Mouse (Mus musculus) forebrain, embryonic 12.5 days (tissue): ENCODE results near the gene 2210017I01Rik. TPM values are rescaled to one million over a fixed set of nuclear protein-coding genes. Genes with fewer than 3 reads are reported as not detected.

Source experiments
- ATAC-seq: fragments of 200-750 bp; cut with Nextera tagmentation; 2 replicates; pipeline ENCODE4 v1.8.0; 2017; ENCODE audit warnings: moderate TSS enrichment; ENCODE audit not compliant: low FRiP score
- H3K27ac ChIP-seq: fragments of 300-500 bp; sonication (generic); 2 replicates; pipeline ENCODE4 v1.5.1; 2016; ENCODE audit warnings: mild to moderate bottlenecking
- H3K27me3 ChIP-seq: fragments of 300-500 bp; sonication (generic); 2 replicates; pipeline ENCODE4 v1.6.1; 2016; ENCODE audit warnings: mild to moderate bottlenecking
- H3K36me3 ChIP-seq: fragments of 300-500 bp; sonication (generic); replicated peaks from 2 replicates; pipeline ENCODE4 v1.6.1; 2016; ENCODE audit warnings: mild to moderate bottlenecking
- H3K4me1 ChIP-seq: fragments of 300-500 bp; sonication (generic); 2 replicates; pipeline ENCODE4 v1.6.1; 2016
- H3K4me2 ChIP-seq: fragments of 300-500 bp; sonication (generic); 2 replicates; pipeline ENCODE4 v1.6.1; 2016; ENCODE audit warnings: mild to moderate bottlenecking, moderate library complexity
- H3K4me3 ChIP-seq: fragments of 300-500 bp; sonication (generic); replicated peaks from 2 replicates; pipeline ENCODE4 v1.5.1; 2016; ENCODE audit warnings: mild to moderate bottlenecking
- H3K9ac ChIP-seq: fragments of 300-500 bp; sonication (generic); 2 replicates; pipeline ENCODE4 v1.6.1; 2016; ENCODE audit warnings: mild to moderate bottlenecking
- H3K9me3 ChIP-seq: fragments of 300-500 bp; sonication (generic); 2 replicates; pipeline ENCODE4 v1.6.1; 2016
- WGBS: fragments of 180-500 bp; shearing (Covaris S2); methylation state at CpG from one replicate; pipeline ENCODE4 v1.1.7; 2016; 5-methylcytosine and 5-hydroxymethylcytosine counted together
- polyA plus RNA-seq: library from polyadenylated mRNA; unstranded; fragments of >200 nt; fragmentation: Nextera tagmentation; extraction: Ambion mirVana; gene quantifications from 2 replicates; pipeline ENCODE4 v1.2.1, GENCODE M21; 2016

The 2210017I01Rik gene
- polyA plus RNA-seq, 1 experiment from 2014 or later, result not detected

DNA sequence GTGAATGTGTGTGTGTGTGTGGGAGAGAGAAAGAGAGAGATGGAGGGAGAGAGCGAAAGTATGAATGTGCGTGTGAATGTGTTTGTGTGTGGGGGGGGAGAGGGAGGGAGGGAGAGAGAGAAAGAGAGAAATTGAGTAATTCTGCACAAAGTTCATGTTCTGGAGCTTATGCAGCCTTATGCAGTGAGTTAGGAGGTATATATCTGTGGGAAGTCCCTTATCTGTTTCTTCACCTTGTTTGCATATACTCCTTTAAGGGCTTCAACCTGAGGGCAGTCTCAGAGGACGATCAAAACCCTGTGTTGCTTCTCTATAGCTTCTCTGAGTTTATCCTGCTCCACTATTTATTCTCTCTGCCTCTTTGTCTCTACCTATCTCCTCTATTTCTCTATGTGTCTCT is 20.1 kb downstream of the 2210017I01Rik start:
- WGBS, result 92% methylated on average over 3 of the region's 3 CpGs
- ATAC-seq, result no peak
- no peaks in the 10 kb centered on the region for H3K4me1 ChIP-seq
- H3K27ac ChIP-seq, result no peak overlapping the region
- no peaks in the 10 kb centered on the region for H3K27me3 ChIP-seq
- no peak overlapping the region for H3K9ac ChIP-seq
- no peak overlapping the region for H3K4me3 ChIP-seq
- no peaks in the 10 kb centered on the region for H3K36me3 ChIP-seq
- no peak overlapping the region for H3K4me2 ChIP-seq
- no peaks in the 10 kb centered on the region for H3K9me3 ChIP-seq

DNA sequence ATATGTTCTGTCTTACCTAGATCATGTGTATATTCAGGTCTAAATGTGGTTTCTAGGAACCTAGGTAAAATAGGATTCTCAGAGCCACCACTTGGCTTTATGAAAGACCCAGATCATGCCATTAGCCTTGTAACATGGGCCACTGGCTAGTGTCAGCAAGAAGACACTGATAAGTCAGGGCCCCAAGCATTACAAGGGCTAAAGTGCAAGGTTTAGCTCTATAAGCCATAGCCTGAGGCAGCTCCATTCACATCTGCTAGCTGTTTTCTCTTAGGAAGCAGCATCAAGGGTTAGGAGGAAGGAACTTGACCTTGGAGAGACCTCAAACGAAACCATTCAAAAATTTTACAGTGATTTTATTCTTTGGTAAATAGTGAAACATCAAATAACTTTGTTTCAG is 22.2 kb downstream of the 2210017I01Rik start:
- Histone ChIP-seq H3K36me3 (no peaks in the 10 kb centered on the region), H3K4me1 (no peaks in the 10 kb centered on the region), H3K9me3 (no peaks in the 10 kb centered on the region), H3K27me3 (no peaks in the 10 kb centered on the region), H3K27ac (no peak overlapping the region), H3K9ac (no peak overlapping the region), H3K4me2 (no peak overlapping the region), H3K4me3 (no peak overlapping the region)
- WGBS, result 77% methylated on average over 1 of the region's 1 CpGs
- ATAC-seq, result no peak

DNA sequence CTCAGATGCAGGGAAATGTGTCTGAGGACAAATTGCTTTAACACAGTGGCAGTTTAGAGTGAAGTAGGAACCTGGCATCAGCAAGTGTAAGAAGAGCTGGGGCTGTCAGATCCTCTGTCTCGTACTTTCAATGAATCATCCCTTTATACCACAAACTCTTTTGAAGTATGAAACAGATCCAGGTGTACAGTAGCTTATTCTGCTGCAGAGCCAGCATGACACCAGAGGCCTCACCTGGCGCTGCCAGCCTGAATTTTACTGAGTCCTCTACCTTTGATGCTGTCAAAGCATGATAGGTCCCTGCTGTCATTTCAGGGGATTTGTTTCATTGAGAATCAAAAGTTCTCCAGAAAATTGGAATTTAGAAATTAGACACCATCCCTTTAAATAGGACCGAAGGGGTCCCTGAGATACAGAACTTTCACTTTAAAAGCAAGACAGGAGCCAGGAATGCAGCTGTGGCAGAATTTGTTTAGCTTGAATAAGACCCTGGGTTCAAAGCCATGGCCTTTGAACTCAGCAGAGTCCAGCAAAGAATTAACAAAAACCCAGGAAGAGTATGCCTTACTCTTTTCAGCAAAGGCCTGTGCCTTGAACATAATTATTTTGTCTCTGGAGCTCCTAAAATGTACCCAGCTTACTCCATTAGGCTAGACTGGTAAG is 24.0 kb downstream of the 2210017I01Rik start:
- ATAC-seq, result no peak
- Histone ChIP-seq H3K4me1 (no peaks in the 10 kb centered on the region), H3K27me3 (no peaks in the 10 kb centered on the region), H3K9ac (no peak overlapping the region), H3K9me3 (no peaks in the 10 kb centered on the region), H3K27ac (no peak overlapping the region), H3K4me3 (no peak overlapping the region), H3K4me2 (no peak overlapping the region), H3K36me3 (no peaks in the 10 kb centered on the region)
- 51% methylated on average over 3 of the region's 3 CpGs for WGBS

DNA sequence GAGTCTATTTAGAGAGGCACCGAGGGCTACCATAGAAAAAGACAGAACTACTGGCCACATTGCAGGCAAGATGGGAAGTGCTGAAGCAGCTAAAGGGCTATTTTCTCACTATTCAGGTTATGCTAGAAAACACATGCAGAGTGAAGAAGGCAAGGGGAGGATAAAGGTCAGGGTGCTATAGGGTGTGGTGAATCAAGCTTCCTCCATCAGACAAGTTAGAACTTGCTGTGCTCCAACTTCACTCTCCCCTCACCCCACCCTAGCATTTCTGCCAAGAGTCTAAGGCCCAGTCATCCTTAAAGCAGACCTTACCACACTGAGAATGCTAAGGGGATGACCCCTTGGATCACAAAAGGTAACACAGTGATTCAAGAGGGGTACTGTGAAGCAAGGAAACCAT is 27.8 kb downstream of the 2210017I01Rik start:
- no peak for ATAC-seq
- 59% methylated on average over 1 of the region's 1 CpGs for WGBS
- no peaks in the 10 kb centered on the region for H3K27me3 ChIP-seq

DNA sequence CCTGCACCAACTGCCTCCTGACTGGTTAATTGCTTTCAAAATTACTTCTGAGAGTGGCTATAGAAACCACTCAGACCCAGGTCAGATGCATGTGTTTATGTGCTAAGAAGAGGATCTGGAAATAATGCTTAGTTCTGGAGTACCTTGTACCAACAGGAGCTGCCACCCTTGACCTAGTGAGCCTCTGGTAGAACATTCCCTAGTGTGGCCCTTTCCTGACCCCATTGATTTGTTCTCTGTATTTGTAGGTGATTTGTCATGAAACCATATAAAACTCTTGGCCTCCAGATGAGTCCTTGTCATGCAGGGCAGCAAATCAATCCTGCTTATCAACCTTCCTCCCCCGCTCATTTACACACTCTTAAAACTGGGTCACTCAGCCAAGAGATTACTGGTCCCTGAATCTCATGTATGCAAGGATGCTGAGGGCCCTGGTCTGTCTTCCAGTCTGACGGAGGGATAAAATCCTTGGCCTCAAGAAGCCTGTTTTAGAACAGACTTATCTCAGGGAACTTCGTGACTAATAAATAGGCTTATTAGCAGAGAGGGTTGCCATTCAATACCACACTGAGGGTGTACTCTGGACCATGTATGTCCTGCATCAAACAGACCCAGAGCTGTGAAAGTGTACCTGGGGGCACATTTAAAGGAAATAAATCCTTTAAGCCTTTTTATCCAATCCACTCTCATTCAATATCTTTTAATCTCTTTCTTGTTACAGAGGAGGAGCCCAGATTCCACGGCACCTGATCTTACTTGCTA is 28.5 kb downstream of the 2210017I01Rik start:
- Histone ChIP-seq H3K27me3 (no peaks in the 10 kb centered on the region), H3K9ac (no peak overlapping the region), H3K9me3 (no peaks in the 10 kb centered on the region), H3K27ac (no peak overlapping the region), H3K36me3 (no peaks in the 10 kb centered on the region), H3K4me2 (no peak overlapping the region), H3K4me1 (no peaks in the 10 kb centered on the region), H3K4me3 (no peak overlapping the region)
- 70% methylated on average over 4 of the region's 4 CpGs for WGBS
- ATAC-seq, result no peak

More for the DNA sequence above, 27.8 kb downstream of the 2210017I01Rik start:
- Histone ChIP-seq H3K27ac (no peak overlapping the region), H3K9ac (no peak overlapping the region), H3K9me3 (no peaks in the 10 kb centered on the region), H3K4me1 (no peaks in the 10 kb centered on the region), H3K36me3 (no peaks in the 10 kb centered on the region), H3K4me2 (no peak overlapping the region), H3K4me3 (no peak overlapping the region)

DNA sequence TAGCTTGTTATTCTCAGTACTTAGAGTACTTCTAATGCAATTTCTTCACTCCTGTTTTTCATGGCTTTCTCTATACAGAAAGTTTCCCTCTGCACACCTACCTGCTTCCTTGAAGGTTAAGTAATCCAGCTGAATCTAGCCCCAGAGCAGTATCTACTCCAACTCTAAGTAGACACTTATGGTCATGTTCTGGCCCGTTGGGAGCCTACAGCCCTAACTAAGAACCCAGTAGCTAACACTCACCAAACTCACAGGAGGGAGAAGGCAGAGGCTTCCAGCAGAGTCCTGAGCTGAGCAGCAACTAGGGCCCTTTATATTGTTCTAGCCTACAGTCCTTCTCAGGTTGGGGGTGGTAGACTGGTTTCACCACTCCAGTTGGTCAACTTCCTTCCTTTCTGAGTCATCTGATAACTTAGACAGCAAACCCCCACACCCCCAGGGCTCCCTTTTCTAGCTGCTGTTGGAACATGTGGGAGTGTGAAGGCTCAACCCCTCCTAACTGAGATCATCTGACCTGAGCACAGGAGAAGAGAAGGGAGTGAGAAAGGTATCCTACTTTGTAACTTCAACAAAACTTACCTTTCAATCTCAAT is 33.7 kb downstream of the 2210017I01Rik start, which contains the start of gene Ivl:
TSS of gene Ivl (minus strand) at position 287 of the 593 bp plus-strand sequence.
- Histone ChIP-seq H3K27ac (no peak within 1 kb of the TSS), H3K9ac (no peak within 1 kb of the TSS), H3K4me2 (no peak within 1 kb of the TSS), H3K4me1 (no peaks in the 10 kb centered on the region), H3K4me3 (no peak within 1 kb of the TSS), H3K27me3 (no peaks in the 10 kb centered on the region), H3K36me3 (no peaks in the 10 kb centered on the region), H3K9me3 (no peaks in the 10 kb centered on the region)
- no peak for ATAC-seq
- 74% methylated on average over 1 of the region's 1 CpGs for WGBS

DNA sequence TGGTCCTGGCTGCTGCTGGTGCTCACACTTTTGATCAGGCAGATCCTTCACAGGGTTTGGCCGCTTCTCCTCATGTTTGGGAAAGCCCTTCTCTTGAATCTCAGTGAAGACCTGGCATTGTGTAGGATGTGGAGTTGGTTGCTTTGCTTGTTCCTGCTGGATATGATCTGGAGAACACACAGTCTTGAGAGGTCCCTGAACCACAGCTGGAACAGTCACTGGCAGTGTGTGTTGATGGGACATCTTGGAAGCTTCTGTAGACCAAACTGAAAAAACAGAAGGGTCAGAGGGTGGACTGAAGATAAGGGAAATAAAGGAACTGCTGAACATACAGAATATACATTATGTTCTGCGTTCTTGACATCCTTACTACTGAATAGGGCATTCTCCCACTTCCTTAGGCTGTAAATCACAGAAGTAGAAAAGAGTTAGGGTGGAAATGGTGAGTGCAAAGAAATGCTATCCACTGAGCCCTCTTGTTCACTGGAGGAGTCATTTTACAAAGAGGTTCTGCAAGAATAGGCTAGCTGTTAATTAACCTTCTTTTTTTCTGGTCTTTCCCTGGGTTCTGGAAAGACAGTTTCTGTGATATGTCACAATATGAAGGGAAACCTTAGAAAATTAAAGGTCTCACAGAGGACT is 34.7 kb downstream of the 2210017I01Rik start:
- WGBS, result 62% methylated on average over 2 of the region's 2 CpGs
- H3K36me3 ChIP-seq, result no peaks in the 10 kb centered on the region
- H3K9ac ChIP-seq, result no peak overlapping the region

DNA sequence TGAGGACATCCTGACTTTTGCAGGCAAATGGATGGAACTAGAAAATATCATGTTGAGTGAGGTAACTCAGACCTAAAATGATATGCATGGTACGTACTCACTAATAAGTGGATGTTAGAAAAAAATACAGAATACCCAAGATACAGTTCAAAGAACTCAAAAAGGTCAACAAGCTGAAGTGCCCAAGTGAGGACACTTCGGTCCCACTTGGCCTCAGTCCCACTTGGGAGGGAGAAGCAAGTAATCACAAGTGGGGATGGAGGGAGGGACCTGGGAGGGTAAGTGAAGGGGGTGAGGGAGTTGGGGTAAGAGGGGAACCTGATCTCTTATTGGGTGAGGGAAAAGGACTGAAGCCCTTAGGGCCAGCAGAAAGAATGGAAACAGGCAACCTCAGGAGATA is 38.5 kb downstream of the 2210017I01Rik start:
- no peaks in the 10 kb centered on the region for H3K36me3 ChIP-seq
- H3K4me1 ChIP-seq, result no peaks in the 10 kb centered on the region
- no peak overlapping the region for H3K4me3 ChIP-seq
- no peak overlapping the region for H3K27ac ChIP-seq
- no peak for ATAC-seq
- no peak overlapping the region for H3K9ac ChIP-seq
- WGBS, result 95% methylated on average over 2 of the region's 2 CpGs
- H3K4me2 ChIP-seq, result no peak overlapping the region
- no peaks in the 10 kb centered on the region for H3K27me3 ChIP-seq
- no peaks in the 10 kb centered on the region for H3K9me3 ChIP-seq

More for the DNA sequence above, 34.7 kb downstream of the 2210017I01Rik start:
- Histone ChIP-seq H3K4me1 (no peaks in the 10 kb centered on the region), H3K27ac (no peak overlapping the region), H3K4me2 (no peak overlapping the region), H3K27me3 (no peaks in the 10 kb centered on the region), H3K9me3 (no peaks in the 10 kb centered on the region), H3K4me3 (no peak overlapping the region)
- no peak for ATAC-seq

DNA sequence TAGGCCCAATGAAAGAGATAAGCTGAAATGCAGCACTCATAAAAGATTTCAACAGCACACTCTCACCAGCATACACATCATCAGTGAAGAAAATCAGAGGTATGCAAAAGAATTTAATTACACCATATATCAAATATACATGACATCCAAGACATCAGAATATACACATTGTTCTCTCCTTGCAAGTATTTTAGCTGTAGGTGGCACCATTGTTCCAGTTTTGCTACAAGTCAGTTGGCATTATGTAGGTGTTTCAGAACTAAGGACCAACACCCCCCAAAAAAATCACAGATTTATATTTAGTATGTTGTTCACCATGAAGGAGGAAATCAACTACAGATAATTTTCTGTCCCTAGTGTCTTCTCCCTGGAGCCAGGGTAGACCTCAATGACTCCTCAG is 41.9 kb downstream of the 2210017I01Rik start:
- Histone ChIP-seq H3K27ac (no peak overlapping the region), H3K9ac (no peak overlapping the region), H3K4me1 (no peaks in the 10 kb centered on the region), H3K9me3 (no peaks in the 10 kb centered on the region), H3K27me3 (no peaks in the 10 kb centered on the region), H3K4me2 (no peak overlapping the region), H3K4me3 (no peak overlapping the region), H3K36me3 (no peaks in the 10 kb centered on the region)
- no peak for ATAC-seq

Other genes with a start within 250 kb of the 2210017I01Rik start
- not detected in 2 replicates for gene Sprr2f, start 242.3 kb downstream of the 2210017I01Rik start, polyA plus RNA-seq
- not detected in 2 replicates for gene Sprr2h, start 221.8 kb downstream of the 2210017I01Rik start, polyA plus RNA-seq
- gene Sprr2i, start 199.5 kb downstream of the 2210017I01Rik start, polyA plus RNA-seq, result not detected in 2 replicates
- gene Sprr2j-ps, start 189.4 kb downstream of the 2210017I01Rik start, polyA plus RNA-seq, result not detected in 2 replicates
- 6.6 and 9.4 TPM in 2 replicates for gene Gm9774, start 178.1 kb downstream of the 2210017I01Rik start, polyA plus RNA-seq
- not detected in 2 replicates for gene Sprr2k, start 174.9 kb downstream of the 2210017I01Rik start, polyA plus RNA-seq
- not detected in 2 replicates for gene Sprr1b, start 168.7 kb downstream of the 2210017I01Rik start, polyA plus RNA-seq
- not detected in 2 replicates for gene Sprr3, start 148.8 kb downstream of the 2210017I01Rik start, polyA plus RNA-seq
- not detected in 2 replicates for gene Sprr1a, start 121.6 kb downstream of the 2210017I01Rik start, polyA plus RNA-seq
- gene Sprr4, start 107.0 kb downstream of the 2210017I01Rik start, polyA plus RNA-seq, result not detected in 2 replicates
- not detected in 2 replicates for gene 2310046K23Rik, start 73.0 kb downstream of the 2210017I01Rik start, polyA plus RNA-seq
- not detected in 2 replicates for gene Ivl, start 33.8 kb downstream of the 2210017I01Rik start, polyA plus RNA-seq
- gene Smcp, start 18.5 kb downstream of the 2210017I01Rik start, polyA plus RNA-seq, result not detected in 2 replicates
- not detected in 2 replicates for gene Lce6a, start 14.2 kb upstream of the 2210017I01Rik start, polyA plus RNA-seq
- not detected in 2 replicates for gene Lce1a1, start 40.8 kb upstream of the 2210017I01Rik start, polyA plus RNA-seq
- not detected in 2 replicates for gene Lce1b, start 49.4 kb upstream of the 2210017I01Rik start, polyA plus RNA-seq
- gene Lce1a2, start 62.8 kb upstream of the 2210017I01Rik start, polyA plus RNA-seq, result not detected in 2 replicates
- not detected in 2 replicates for gene Lce1c, start 71.8 kb upstream of the 2210017I01Rik start, polyA plus RNA-seq
- gene Lce1d, start 79.7 kb upstream of the 2210017I01Rik start, polyA plus RNA-seq, result not detected in 2 replicates
- not detected in 2 replicates for gene Lce1e, start 101.6 kb upstream of the 2210017I01Rik start, polyA plus RNA-seq
- gene Lce1f, start 112.9 kb upstream of the 2210017I01Rik start, polyA plus RNA-seq, result not detected in 2 replicates
- not detected in 2 replicates for gene Gm38119, start 131.6 kb upstream of the 2210017I01Rik start, polyA plus RNA-seq
- gene Lce1g, start 144.8 kb upstream of the 2210017I01Rik start, polyA plus RNA-seq, result not detected in 2 replicates
- gene Lce1h, start 157.6 kb upstream of the 2210017I01Rik start, polyA plus RNA-seq, result not detected in 2 replicates
- not detected in 2 replicates for gene Lce1i, start 171.4 kb upstream of the 2210017I01Rik start, polyA plus RNA-seq
- gene Lce1j, start 183.0 kb upstream of the 2210017I01Rik start, polyA plus RNA-seq, result not detected in 2 replicates
- not detected in 2 replicates for gene Lce1k, start 200.4 kb upstream of the 2210017I01Rik start, polyA plus RNA-seq
- gene Kprp, start 219.8 kb upstream of the 2210017I01Rik start, polyA plus RNA-seq, result not detected in 2 replicates
- not detected in 2 replicates for gene Lce1l, start 243.8 kb upstream of the 2210017I01Rik start, polyA plus RNA-seq